Comparison of ENCODE assay signal across 13 mouse cellular contexts in the genomic region with DNA sequence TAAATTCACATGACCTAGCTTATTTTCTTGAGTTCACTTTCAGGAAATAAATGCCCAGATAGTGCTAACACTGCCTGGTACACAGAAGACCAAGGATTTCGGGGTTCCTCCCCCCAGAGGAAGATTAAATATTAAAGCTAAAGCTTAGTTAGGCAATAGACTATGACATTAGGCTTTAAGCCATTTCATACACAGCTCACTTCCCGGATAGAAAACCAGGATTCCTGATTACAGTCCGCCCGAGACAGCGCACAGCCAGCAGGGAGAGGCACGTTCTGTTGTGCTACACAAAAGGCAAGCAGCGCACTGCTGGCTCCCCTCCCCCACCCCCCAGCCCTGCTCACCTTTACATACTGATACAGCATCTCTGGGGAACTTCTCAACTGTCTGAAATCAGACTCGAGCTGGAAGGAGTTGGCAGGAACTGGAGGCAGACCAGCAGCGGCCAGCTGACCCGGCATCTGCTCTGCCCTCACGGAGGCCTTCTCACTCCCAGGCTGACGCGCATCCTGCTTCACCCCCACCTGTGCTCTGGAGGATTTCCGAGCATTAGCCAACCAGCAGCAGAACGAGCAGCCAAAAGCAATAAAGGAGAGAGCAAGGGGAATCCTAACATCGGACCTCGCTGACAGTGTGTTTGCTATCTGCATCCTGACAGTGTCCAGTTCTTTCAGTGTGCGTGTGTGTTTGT. TPM values are rescaled to one million over a fixed set of nuclear protein-coding genes. Genes with fewer than 3 reads are reported as not detected.
DNase-seq lines count a peak whose midpoint lies in the region; ATAC-seq and TF ChIP-seq lines count a peak whose summit lies in the region.
"Had no signal": no experiment of that assay in that cellular context is flagged by ENCODE, and none has a peak within 500 bp of the region (broad histone marks: within the 10 kb centered on the region; RNA-seq: fewer than 3 reads in every experiment).

No protein-coding gene starts in this region.

- H3K4me1 ChIP-seq in heart, embryonic 15.5 days (replicated peaks): no peaks in the 10 kb centered on the region
- H3K4me1 ChIP-seq in midbrain, embryonic 12.5 days: no peaks in the 10 kb centered on the region
- H3K4me1 ChIP-seq in midbrain, embryonic 11.5 days (ENCODE audit: control insufficient read depth, insufficient read depth, low read length): no peaks in the 10 kb centered on the region
- no peaks in the 10 kb centered on the region for H3K4me1 ChIP-seq in hindbrain, postnatal 0 days (ENCODE audit: insufficient read depth, low read length)
- no peaks in the 10 kb centered on the region for H3K4me1 ChIP-seq in stomach, postnatal 0 days (replicated peaks; ENCODE audit: control insufficient read depth, insufficient read depth)

- ATAC-seq in heart, embryonic 15.5 days (replicated peaks; ENCODE audit: insufficient number of reproducible peaks, insufficient read depth, low FRiP score, low read depth): 0 out of 2 replicates have a peak, but pooled peaks have one; percentile 31
- ATAC-seq in midbrain, embryonic 12.5 days (ENCODE audit: low FRiP score, low read depth): 0 out of 2 replicates have a peak, but pooled peaks have one; percentile 4
- ATAC-seq in midbrain, embryonic 11.5 days (ENCODE audit: low FRiP score): no peak
- ATAC-seq in hindbrain, postnatal 0 days: peak; percentile 45; the same call in 1 of the 2 replicates
- 0 out of 2 replicates have a peak, but pooled peaks have one; percentile 42 for ATAC-seq in stomach, postnatal 0 days (ENCODE audit: low FRiP score, low TSS enrichment)

- 74% methylated on average over 18 of the region's 18 CpGs for WGBS in heart, embryonic 15.5 days
- WGBS in midbrain, embryonic 12.5 days: 73% methylated on average over 18 of the region's 18 CpGs
- 84% methylated on average over 18 of the region's 18 CpGs for whole genome bisulfite sequencing in midbrain, embryonic 11.5 days
- WGBS in hindbrain, postnatal 0 days: 55% methylated on average over 18 of the region's 18 CpGs
- WGBS in stomach, postnatal 0 days: 68% methylated on average over 18 of the region's 18 CpGs

- H3K4me3 ChIP-seq in heart, embryonic 15.5 days: no peak overlapping the region
- H3K4me3 ChIP-seq in midbrain, embryonic 12.5 days: no peak overlapping the region
- no peak overlapping the region for H3K4me3 ChIP-seq in midbrain, embryonic 11.5 days (ENCODE audit: low read depth, low read length)
- no peak overlapping the region for H3K4me3 ChIP-seq in hindbrain, postnatal 0 days (ENCODE audit: low read length)
- no peak overlapping the region for H3K4me3 ChIP-seq in stomach, postnatal 0 days (ENCODE audit: low read depth, low read length)

- no peak for TF ChIP-seq CTCF in hindbrain, postnatal 0 days (IDR thresholded peaks at IDR 0.05; ENCODE audit: low read depth)
- TF ChIP-seq CTCF in stomach, postnatal 0 days (IDR thresholded peaks at IDR 0.05; ENCODE audit: low read depth): no peak

- H3K27ac ChIP-seq in heart, embryonic 15.5 days: no peak overlapping the region; the same call in 1 of the 2 replicates
- H3K27ac ChIP-seq in midbrain, embryonic 12.5 days (replicated peaks): no peak overlapping the region
- H3K27ac ChIP-seq in midbrain, embryonic 11.5 days (ENCODE audit: low read depth, low read length): no peak overlapping the region
- H3K27ac ChIP-seq in hindbrain, postnatal 0 days: peak overlapping the region; percentile 16; the same call in 1 of the 2 replicates
- no peak overlapping the region for H3K27ac ChIP-seq in stomach, postnatal 0 days (replicated peaks)
- H3K27ac ChIP-seq: macrophage had no signal

- DNase-seq in heart, adult 8-10 months (ENCODE audit: low spot score): no peak
- no peak for DNase-seq in midbrain, embryonic 11.5 days (ENCODE audit: low spot score, missing footprints)
- peak; percentile 33 for DNase-seq in hindbrain, postnatal 0 days (ENCODE audit: low spot score)
- DNase-seq in stomach, postnatal 0 days (ENCODE audit: low spot score): peak; percentile 28
- DNase-seq in B cell, adult 2 months: no peak
- DNase-seq in layer of hippocampus, postnatal 25 days (ENCODE audit: extremely low spot score in 1 of 2, low spot score in 1 of 2): no peak
- DNase-seq: cerebellum, adult 9-10 months; layer of hippocampus, postnatal 36 days; retina, postnatal 1 day; thymus, adult 2 months had no signal

- no peak for TF ChIP-seq EP300 in stomach, postnatal 0 days (optimal IDR thresholded peaks at IDR 0.05)

- H3K4me2 ChIP-seq in heart, embryonic 15.5 days: no peak overlapping the region
- H3K4me2 ChIP-seq in midbrain, embryonic 12.5 days (replicated peaks): no peak overlapping the region
- no peak overlapping the region for H3K4me2 ChIP-seq in midbrain, embryonic 11.5 days
- H3K4me2 ChIP-seq in hindbrain, postnatal 0 days (ENCODE audit: low read depth, low read length): no peak overlapping the region
- no peak overlapping the region for H3K4me2 ChIP-seq in stomach, postnatal 0 days (replicated peaks; ENCODE audit: low read depth)

- H3K9ac ChIP-seq in heart, embryonic 15.5 days: no peak overlapping the region
- H3K9ac ChIP-seq in midbrain, embryonic 12.5 days (replicated peaks): no peak overlapping the region
- H3K9ac ChIP-seq in midbrain, embryonic 11.5 days (ENCODE audit: low read length): no peak overlapping the region
- no peak overlapping the region for H3K9ac ChIP-seq in hindbrain, postnatal 0 days (replicated peaks; ENCODE audit: low read length)
- no peak overlapping the region for H3K9ac ChIP-seq in stomach, postnatal 0 days (ENCODE audit: low read length)

- H3K27me3 ChIP-seq in heart, embryonic 15.5 days: no peaks in the 10 kb centered on the region
- H3K27me3 ChIP-seq in midbrain, embryonic 12.5 days: no peaks in the 10 kb centered on the region
- H3K27me3 ChIP-seq in midbrain, embryonic 11.5 days (ENCODE audit: control insufficient read depth, insufficient read depth, low read length): no peaks in the 10 kb centered on the region
- no peaks in the 10 kb centered on the region for H3K27me3 ChIP-seq in hindbrain, postnatal 0 days (ENCODE audit: insufficient read depth, low read length)
- no peaks in the 10 kb centered on the region for H3K27me3 ChIP-seq in stomach, postnatal 0 days (ENCODE audit: control insufficient read depth, insufficient read depth, low read length)

- H3K36me3 ChIP-seq in heart, embryonic 15.5 days: peaks cover 64% of the 10 kb centered on the region
- peaks cover 87% of the 10 kb centered on the region for H3K36me3 ChIP-seq in midbrain, embryonic 12.5 days
- peaks cover 23% of the 10 kb centered on the region for H3K36me3 ChIP-seq in midbrain, embryonic 11.5 days (ENCODE audit: control insufficient read depth, insufficient read depth, low read length)
- peaks cover 60% of the 10 kb centered on the region for H3K36me3 ChIP-seq in hindbrain, postnatal 0 days (ENCODE audit: insufficient read depth, low read length)
- H3K36me3 ChIP-seq in stomach, postnatal 0 days (ENCODE audit: control insufficient read depth, insufficient read depth, low read length): peaks cover 20% of the 10 kb centered on the region

- H3K9me3 ChIP-seq in heart, embryonic 15.5 days (replicated peaks): no peaks in the 10 kb centered on the region
- H3K9me3 ChIP-seq in midbrain, embryonic 12.5 days: no peaks in the 10 kb centered on the region
- H3K9me3 ChIP-seq in midbrain, embryonic 11.5 days (ENCODE audit: control insufficient read depth, low read length): no peaks in the 10 kb centered on the region
- no peaks in the 10 kb centered on the region for H3K9me3 ChIP-seq in hindbrain, postnatal 0 days (ENCODE audit: low read length)
- H3K9me3 ChIP-seq in stomach, postnatal 0 days (ENCODE audit: control insufficient read depth, low read length): no peaks in the 10 kb centered on the region

RNA-seq across cellular contexts. Expression of a gene that starts 25.5 kb away (rescaled TPM):
- 16.8 and 18.7 TPM in 2 replicates for polyA plus RNA-seq in heart, embryonic 15.5 days (2015; fragmentation: Nextera tagmentation; extraction: Ambion mirVana)
- total RNA-seq in heart, adult 8-10 months (2022): 10 to 100 TPM; 13.4 to 17.9 (median 15.3) TPM
- polyA plus RNA-seq in midbrain, embryonic 12.5 days (2016; fragmentation: Nextera tagmentation; extraction: Ambion mirVana): 40.2 and 40.9 TPM in 2 replicates
- 56.4 and 57.4 TPM in 2 replicates for polyA plus RNA-seq in midbrain, embryonic 11.5 days (2014; fragmentation: Nextera tagmentation; extraction: Ambion mirVana)
- total RNA-seq in hindbrain, postnatal 0 days (2014; rRNA removed): 14.1 and 19.2 TPM in 2 replicates
- 38.1 and 41.6 TPM in 2 replicates for polyA plus RNA-seq in hindbrain, postnatal 0 days (2015; fragmentation: Nextera tagmentation; extraction: Ambion mirVana)
- polyA plus RNA-seq in stomach, postnatal 0 days (2015; fragmentation: Nextera tagmentation; extraction: Ambion mirVana): 13.3 and 13.9 TPM in 2 replicates
- total RNA-seq in layer of hippocampus, postnatal 25 days (2021): 10 to 100 TPM; 23.7 to 24.9 TPM

RNA-seq across cellular contexts. Expression of a gene that starts 51.0 kb away (rescaled TPM):
- 0.86 and 3.5 TPM in 2 replicates for polyA plus RNA-seq in heart, embryonic 15.5 days (2015; fragmentation: Nextera tagmentation; extraction: Ambion mirVana)
- 1 to 10 TPM; 1.3 to 2.3 (median 1.7) TPM for total RNA-seq in heart, adult 8-10 months (2022)
- 0.16 and 0.20 TPM in 2 replicates for polyA plus RNA-seq in midbrain, embryonic 12.5 days (2016; fragmentation: Nextera tagmentation; extraction: Ambion mirVana)
- 0.18 and 0.32 TPM in 2 replicates for polyA plus RNA-seq in midbrain, embryonic 11.5 days (2014; fragmentation: Nextera tagmentation; extraction: Ambion mirVana)
- total RNA-seq in hindbrain, postnatal 0 days (2014; rRNA removed): 0.10 TPM in 1 of 2 replicates, not detected in the other
- 0.44 and 0.49 TPM in 2 replicates for polyA plus RNA-seq in hindbrain, postnatal 0 days (2015; fragmentation: Nextera tagmentation; extraction: Ambion mirVana)
- 37.0 and 38.3 TPM in 2 replicates for polyA plus RNA-seq in stomach, postnatal 0 days (2015; fragmentation: Nextera tagmentation; extraction: Ambion mirVana)
- total RNA-seq in layer of hippocampus, postnatal 25 days (2021): under 1 TPM; 0.59 to 0.71 TPM

Comparison
In these comparisons a context has a peak if more than half of its experiments do, and no peak if none do; other contexts are left out.
1. DNase-seq: peak in hindbrain, postnatal 0 days (single experiment) and stomach, postnatal 0 days (single experiment); none in heart, adult 8-10 months (single experiment), midbrain, embryonic 11.5 days (single experiment), B cell, adult 2 months (0 of 2) and layer of hippocampus, postnatal 25 days (0 of 2).